Mouse (Mus musculus) kidney, postnatal 25 days (tissue): ENCODE data around the gene C1qtnf4.
A peak's percentile ranks its signal among the peaks of the same experiment; 100 is the strongest.

Experiments used
- DNase-seq, 2 experiments: peaks; one replicate each; pipeline ENCODE4 v3.0.0; 2021; ENCODE audit warnings: mixed read lengths in 2 of 2

C1qtnf4 gene

DNA sequence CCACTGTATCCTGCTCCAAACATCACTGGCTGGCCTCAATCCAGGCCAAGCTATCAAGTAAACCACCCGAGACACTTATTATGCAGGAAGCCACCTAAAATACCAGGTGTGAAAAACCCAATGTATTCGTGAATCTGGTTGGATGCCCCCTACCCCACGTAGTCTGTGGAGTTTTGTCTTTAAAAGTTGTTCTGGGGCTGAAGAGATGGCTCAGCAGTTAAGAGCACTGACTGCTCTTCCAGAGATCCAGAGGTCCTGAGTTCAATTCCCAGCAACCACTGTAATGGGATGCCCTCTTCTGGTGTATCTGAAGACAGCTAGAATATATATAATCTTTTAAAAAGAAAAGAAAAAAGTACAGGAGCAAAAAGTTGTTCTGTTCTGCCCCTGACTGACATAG lies 52.7 kb downstream of the C1qtnf4 start:
- no peak for DNase-seq

DNA sequence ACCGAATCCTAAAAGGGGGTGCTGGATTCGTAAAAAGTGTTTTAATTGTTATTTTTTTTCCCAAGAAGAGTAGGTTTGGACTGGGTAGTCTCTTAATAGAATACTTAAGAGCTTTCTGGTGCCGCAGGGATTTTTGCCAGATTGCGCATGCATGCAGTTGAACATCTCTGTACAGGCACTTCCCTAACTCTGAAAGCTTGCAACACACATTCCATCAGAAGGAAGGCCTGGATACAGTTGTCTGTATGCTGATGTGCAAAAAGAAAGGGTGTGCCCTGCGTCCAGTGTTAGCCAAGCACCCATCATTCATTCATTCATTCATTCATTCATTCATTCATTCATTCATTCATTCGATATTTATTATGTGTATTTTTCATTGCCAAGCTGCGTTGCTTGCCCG lies 54.1 kb downstream of the C1qtnf4 start:
- peak in 1 of 2 experiments; percentile 38 for DNase-seq
